Mouse (Mus musculus) ES-E14 (cell line): ENCODE results near the gene Gm10778.

Experiments
- HCFC1 ChIP-seq: IDR thresholded peaks from 2 replicates; pipeline ENCODE4 v1.6.1; 2012; ENCODE audit warnings: low read length, inconsistent platforms, borderline replicate concordance; ENCODE audit not compliant: insufficient read depth
- ZC3H11A ChIP-seq: IDR thresholded peaks from 2 replicates; pipeline ENCODE4 v1.6.1; 2012; ENCODE audit warnings: low read depth, mild to moderate bottlenecking, inconsistent platforms, low read length, borderline replicate concordance
- ZNF384 ChIP-seq: IDR thresholded peaks from 2 replicates; pipeline ENCODE4 v1.6.1; 2012; ENCODE audit warnings: low read depth, low read length, inconsistent platforms

GRCm38 (mm10) chr10:81643449-81644055 lies 5.3 kb upstream of the Gm10778 start:
- TF ChIP-seq HCFC1 = no peak; the same call in 1 of the 2 replicates
- TF ChIP-seq ZNF384 = no peak
- TF ChIP-seq ZC3H11A = no peak
